Mouse (Mus musculus) small intestine, adult 2 months (tissue): ENCODE measurements at regions not wholly inside any gene's neighbourhood (a gene's known extent, or its start where the extent isn't known, plus 50 kb on each side); places are given as distances from the start of the nearest gene placed in this dataset.

Source experiments
- CTCF ChIP-seq: fragments of 200-500 bp; IDR thresholded peaks from 2 replicates; pipeline ENCODE4 v1.5.1; 2012; ENCODE audit warnings: low read depth, mild to moderate bottlenecking, control low read depth, inconsistent platforms, low read length, moderate library complexity, mixed read lengths; ENCODE audit not compliant: insufficient replicate concordance, insufficient read length; ENCODE audit errors: extremely low read depth
- POLR2A ChIP-seq: fragments of 200-500 bp; IDR thresholded peaks from 2 replicates; pipeline ENCODE4 v1.6.1; 2012; ENCODE audit warnings: low read depth, mild to moderate bottlenecking, control low read depth, inconsistent platforms, low read length, moderate library complexity

DNA sequence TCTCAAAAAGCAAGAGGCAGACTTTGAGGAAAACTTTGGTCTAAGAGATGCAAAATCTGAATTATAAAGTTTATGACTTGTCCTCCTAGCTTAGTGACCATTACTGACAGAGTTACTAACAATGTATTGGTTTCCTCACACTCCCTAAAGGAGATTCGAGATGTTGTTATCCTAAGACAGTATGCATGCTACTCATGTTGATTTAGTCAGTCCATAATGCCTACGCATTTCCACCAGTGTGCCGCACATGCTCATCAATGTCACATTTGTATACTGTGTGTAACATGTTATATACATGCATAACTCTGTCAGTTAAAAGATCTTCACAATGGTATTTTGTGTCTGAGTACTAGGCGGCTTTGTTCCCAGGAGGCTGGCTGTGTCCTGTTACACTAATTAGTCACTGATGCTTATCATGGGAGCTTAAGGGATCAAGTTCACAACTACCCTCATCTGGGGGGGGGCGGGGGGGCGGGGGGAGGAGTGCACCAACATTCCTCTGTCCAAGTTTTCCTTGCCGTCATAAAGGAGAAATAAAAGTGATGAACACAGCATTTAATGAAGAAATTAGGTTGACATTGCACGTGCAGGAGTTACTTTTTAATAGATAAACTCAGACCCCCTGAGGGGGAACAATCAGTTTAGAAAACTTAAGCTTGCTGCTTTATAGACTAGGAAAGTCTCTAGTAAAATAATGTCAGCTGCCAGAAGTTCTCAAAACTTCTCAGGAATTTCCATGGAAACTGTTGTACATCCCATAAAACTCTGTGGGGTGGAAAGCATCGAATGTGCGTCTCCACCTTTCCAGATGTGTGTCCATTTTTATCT is 208.6 kb upstream of the Adcy2 start:
- TF ChIP-seq CTCF (no peak), POLR2A (no peak)
